Mouse (Mus musculus) macrophage (primary cell): ENCODE results near the gene Zfp94. TPM values are rescaled to one million over a fixed set of nuclear protein-coding genes. Genes with fewer than 3 reads are reported as not detected.

ENCODE experiments used
- H3K27ac ChIP-seq: fragments of 350-480 bp; formaldehyde crosslinking; 2 replicates; pipeline ENCODE4 v1.9.0; 2021
- H3K36me3 ChIP-seq: fragments of 350-480 bp; formaldehyde crosslinking; 2 replicates; pipeline ENCODE4 v1.9.0; 2021; ENCODE audit errors: inconsistent target
- H3K4me3 ChIP-seq: fragments of 350-480 bp; formaldehyde crosslinking; 2 replicates; pipeline ENCODE4 v1.9.0; 2021; ENCODE audit errors: inconsistent target
- H3K79me2 ChIP-seq: fragments of 350-480 bp; formaldehyde crosslinking; 2 replicates; pipeline ENCODE4 v1.9.0; 2021; ENCODE audit errors: inconsistent target
- WGBS: methylation state at CpG from one replicate; pipeline ENCODE4 v1.1.7; 2026; ENCODE audit warnings: inconsistent platforms; ENCODE audit not compliant: missing documents; 5-methylcytosine and 5-hydroxymethylcytosine counted together
- polyA plus RNA-seq: library from polyadenylated mRNA; stranded (reverse); fragments of 250-400 nt; gene quantifications from 3 replicates; pipeline ENCODE4 v1.2.4, GENCODE M21; 2018; ENCODE audit warnings: inconsistent platforms
- total RNA-seq, 78 experiments: library from RNA; depleted of rRNA; stranded (reverse); fragments of 250-400 nt; gene quantifications; 1 replicate in 9 of 78; 2 replicates in 24 of 78; 3 replicates in 43 of 78; 4 replicates in 2 of 78; pipeline ENCODE4 v1.2.4; 2018; ENCODE audit warnings: inconsistent platforms in 56 of 78

The Zfp94 gene
- total RNA-seq (2018; cell fraction: chromatin; rRNA removed): 10 to 100 TPM in 2 of 26 experiments, 1 to 10 TPM in 17, under 1 TPM in 2, not detected in 5; 0.53 to 11.8 (median 4.6) TPM
- 1 to 10 TPM in 15 of 26 experiments, under 1 TPM in 11; 0.24 to 2.2 (median 1.3) TPM for total RNA-seq (2018; cell fraction: cytosol; rRNA removed)
- 1 to 10 TPM in 13 of 26 experiments, under 1 TPM in 8, not detected in 5; 0.58 to 6.2 (median 1.6) TPM for total RNA-seq (2018; cell fraction: nucleus; rRNA removed)
- 1.0 to 2.1 TPM (median 1.5 TPM) in 3 replicates for polyA plus RNA-seq

GRCm38 (mm10) chr7:24316567-24317092 is at the start of gene Zfp94:
Gene Zfp94 (minus strand): TSS chr7:24316666.
- WGBS: under 1% methylated on average over 33 of the region's 33 CpGs
- H3K4me3 ChIP-seq: peak within 1 kb of the TSS; percentile 67
- no peaks in the 10 kb centered on the region for H3K79me2 ChIP-seq
- peak within 1 kb of the TSS; percentile 32; the same call in 1 of the 2 replicates for H3K27ac ChIP-seq
- peaks cover 7% of the 10 kb centered on the region; the same call in 1 of the 2 replicates for H3K36me3 ChIP-seq

- H3K36me3 ChIP-seq: no peaks in the 10 kb centered on the region
- H3K4me3 ChIP-seq: no peak overlapping the region
- peaks cover 3% of the 10 kb centered on the region for H3K79me2 ChIP-seq
- WGBS: 60% methylated on average over 5 of the region's 5 CpGs
- H3K27ac ChIP-seq: peak overlapping the region; percentile 52
Measured at GRCm38 (mm10) chr7:24365258-24366014, 49.0 kb upstream of the Zfp94 start.

GRCm38 (mm10) chr7:24364827-24365226 is 48.4 kb upstream of the Zfp94 start:
- H3K4me3 ChIP-seq: no peak overlapping the region
- WGBS: 23% methylated on average over 10 of the region's 10 CpGs
- H3K36me3 ChIP-seq: no peaks in the 10 kb centered on the region
- no peaks in the 10 kb centered on the region for H3K79me2 ChIP-seq
- peak overlapping the region; percentile 52 for H3K27ac ChIP-seq

GRCm38 (mm10) chr7:24363228-24363627 is 46.8 kb upstream of the Zfp94 start:
- no peak overlapping the region for H3K27ac ChIP-seq
- no peaks in the 10 kb centered on the region for H3K36me3 ChIP-seq
- H3K79me2 ChIP-seq: no peaks in the 10 kb centered on the region
- 5% methylated on average over 5 of the region's 7 CpGs for WGBS
- H3K4me3 ChIP-seq: no peak overlapping the region

- no peak overlapping the region for H3K27ac ChIP-seq
- no peaks in the 10 kb centered on the region for H3K79me2 ChIP-seq
- no peaks in the 10 kb centered on the region for H3K36me3 ChIP-seq
- no peak overlapping the region for H3K4me3 ChIP-seq
- WGBS: 68% methylated on average over 4 of the region's 4 CpGs
Measured at GRCm38 (mm10) chr7:24361001-24361400, 44.5 kb upstream of the Zfp94 start.

- H3K27ac ChIP-seq: no peak overlapping the region
- H3K79me2 ChIP-seq: no peaks in the 10 kb centered on the region
- WGBS: 25% methylated on average over 9 of the region's 9 CpGs
- H3K4me3 ChIP-seq: no peak overlapping the region
- H3K36me3 ChIP-seq: no peaks in the 10 kb centered on the region
Measured at GRCm38 (mm10) chr7:24359269-24359668, 42.8 kb upstream of the Zfp94 start.

- no peak overlapping the region for H3K4me3 ChIP-seq
- H3K79me2 ChIP-seq: no peaks in the 10 kb centered on the region
- H3K27ac ChIP-seq: no peak overlapping the region
- H3K36me3 ChIP-seq: no peaks in the 10 kb centered on the region
- 48% methylated on average over 4 of the region's 4 CpGs for WGBS
Measured at GRCm38 (mm10) chr7:24357899-24358298, 41.4 kb upstream of the Zfp94 start.

GRCm38 (mm10) chr7:24356081-24356480 is 39.6 kb upstream of the Zfp94 start:
- H3K79me2 ChIP-seq: no peaks in the 10 kb centered on the region
- H3K4me3 ChIP-seq: no peak overlapping the region
- H3K36me3 ChIP-seq: no peaks in the 10 kb centered on the region
- H3K27ac ChIP-seq: no peak overlapping the region
- 91% methylated on average over 10 of the region's 10 CpGs for WGBS

GRCm38 (mm10) chr7:24355646-24356045 is 39.2 kb upstream of the Zfp94 start:
- no peak overlapping the region for H3K4me3 ChIP-seq
- H3K27ac ChIP-seq: no peak overlapping the region
- no peaks in the 10 kb centered on the region for H3K79me2 ChIP-seq
- H3K36me3 ChIP-seq: no peaks in the 10 kb centered on the region
- WGBS: 79% methylated on average over 6 of the region's 6 CpGs

GRCm38 (mm10) chr7:24348896-24349295 is 32.4 kb upstream of the Zfp94 start, which contains the start of gene Lypd5:
Gene Lypd5 (plus strand): TSS chr7:24349196.
- H3K4me3 ChIP-seq: no peak within 1 kb of the TSS
- H3K36me3 ChIP-seq: no peaks in the 10 kb centered on the region
- WGBS: 52% methylated on average over 5 of the region's 6 CpGs
- H3K27ac ChIP-seq: no peak within 1 kb of the TSS
- no peaks in the 10 kb centered on the region for H3K79me2 ChIP-seq

GRCm38 (mm10) chr7:24346444-24346843 is 30.0 kb upstream of the Zfp94 start:
- H3K79me2 ChIP-seq: no peaks in the 10 kb centered on the region
- H3K27ac ChIP-seq: no peak overlapping the region
- WGBS: 79% methylated on average over 5 of the region's 5 CpGs
- no peak overlapping the region for H3K4me3 ChIP-seq
- no peaks in the 10 kb centered on the region for H3K36me3 ChIP-seq

- WGBS: 83% methylated on average over 7 of the region's 7 CpGs
- no peak overlapping the region for H3K27ac ChIP-seq
- H3K79me2 ChIP-seq: no peaks in the 10 kb centered on the region
- no peaks in the 10 kb centered on the region for H3K36me3 ChIP-seq
- H3K4me3 ChIP-seq: no peak overlapping the region
Measured at GRCm38 (mm10) chr7:24343701-24344272, 27.3 kb upstream of the Zfp94 start.

GRCm38 (mm10) chr7:24338241-24338640 is 21.8 kb upstream of the Zfp94 start:
- Histone ChIP-seq H3K4me3 (no peak overlapping the region), H3K27ac (no peak overlapping the region), H3K79me2 (no peaks in the 10 kb centered on the region), H3K36me3 (no peaks in the 10 kb centered on the region)
- 50% methylated on average over 2 of the region's 2 CpGs for WGBS

GRCm38 (mm10) chr7:24335699-24336309 is 19.3 kb upstream of the Zfp94 start:
- Histone ChIP-seq H3K27ac (no peak overlapping the region), H3K36me3 (no peaks in the 10 kb centered on the region), H3K4me3 (no peak overlapping the region), H3K79me2 (no peaks in the 10 kb centered on the region)
- 9% methylated on average over 5 of the region's 5 CpGs for WGBS
